Mouse (Mus musculus) kidney, embryonic 14.5 days (tissue): Measurements from ENCODE around the gene Glis1. TPM values are rescaled to one million over a fixed set of nuclear protein-coding genes. Genes with fewer than 3 reads are reported as not detected.

Experiments
- ATAC-seq: fragments of 200-750 bp; cut with Nextera tagmentation; 2 replicates; pipeline ENCODE4 v1.8.0; 2017; ENCODE audit warnings: moderate number of reproducible peaks, mild to moderate bottlenecking, moderate TSS enrichment, moderate library complexity; ENCODE audit not compliant: low FRiP score, low TSS enrichment
- H3K27ac ChIP-seq: fragments of 300-500 bp; sonication (generic); 2 replicates; pipeline ENCODE4 v1.5.1; 2014; ENCODE audit warnings: low read depth, mild to moderate bottlenecking, low read length, moderate library complexity, mixed read lengths
- H3K27me3 ChIP-seq: fragments of 300-500 bp; sonication (generic); 2 replicates; pipeline ENCODE4 v1.6.1; 2014; ENCODE audit warnings: mild to moderate bottlenecking, low read length; ENCODE audit not compliant: control insufficient read depth, insufficient read depth
- H3K36me3 ChIP-seq: fragments of 300-500 bp; sonication (generic); 2 replicates; pipeline ENCODE4 v1.6.1; 2014; ENCODE audit warnings: low read length, mixed read lengths; ENCODE audit not compliant: control insufficient read depth, insufficient read depth
- H3K4me1 ChIP-seq: fragments of 300-500 bp; sonication (generic); 2 replicates; pipeline ENCODE4 v1.6.1; 2014; ENCODE audit warnings: low read length, mixed read lengths; ENCODE audit not compliant: control insufficient read depth, insufficient read depth
- H3K4me2 ChIP-seq: fragments of 300-500 bp; sonication (generic); replicated peaks from 2 replicates; pipeline ENCODE4 v1.6.1; 2014; ENCODE audit warnings: low read depth, mild to moderate bottlenecking, low read length
- H3K4me3 ChIP-seq: fragments of 300-500 bp; sonication (generic); 2 replicates; pipeline ENCODE4 v1.5.1; 2014; ENCODE audit warnings: mild to moderate bottlenecking, low read length
- H3K9ac ChIP-seq: fragments of 300-500 bp; sonication (generic); 2 replicates; pipeline ENCODE4 v1.6.1; 2014; ENCODE audit warnings: low read depth, mild to moderate bottlenecking, low read length, moderate library complexity
- H3K9me3 ChIP-seq: fragments of 300-500 bp; sonication (generic); 2 replicates; pipeline ENCODE4 v1.6.1; 2016; ENCODE audit warnings: low read length; ENCODE audit not compliant: control insufficient read depth
- WGBS: fragments of 180-500 bp; shearing (Covaris S2); extraction: QIAGEN DNeasy Blood & Tissue Kit; methylation state at CpG from one replicate; pipeline ENCODE4 v1.1.7; 2014; 5-methylcytosine and 5-hydroxymethylcytosine counted together
- microRNA-seq: library from miRNA; unstranded; fragments of <30 nt; microRNA quantifications from one replicate; pipeline ENCODE4, GENCODE M21; 2016
- polyA plus RNA-seq: library from polyadenylated mRNA; unstranded; fragments of >200 nt; fragmentation: Nextera tagmentation; extraction: Ambion mirVana; gene quantifications from 2 replicates; pipeline ENCODE4 v1.2.1, GENCODE M21; 2014

The Glis1 gene
- polyA plus RNA-seq, 1 experiment from 2014 or later: 4.3 TPM

- WGBS: 57% methylated on average over 15 of the region's 15 CpGs
- H3K27ac ChIP-seq: no peak overlapping the region
- no peak for ATAC-seq
These were observed 246.1 kb downstream of the Glis1 start for GRCm38 (mm10) chr4:107680311-107681098.

GRCm38 (mm10) chr4:107681099-107681849 lies 246.9 kb downstream of the Glis1 start:
- ATAC-seq: no peak
- Histone ChIP-seq H3K9me3 (no peaks in the 10 kb centered on the region), H3K36me3 (no peaks in the 10 kb centered on the region), H3K27me3 (no peaks in the 10 kb centered on the region; the same call in 1 of the 2 replicates), H3K4me2 (no peak overlapping the region), H3K4me3 (no peak overlapping the region), H3K9ac (no peak overlapping the region), H3K4me1 (no peaks in the 10 kb centered on the region), H3K27ac (no peak overlapping the region)
- 30% methylated on average over 9 of the region's 9 CpGs for WGBS

More at GRCm38 (mm10) chr4:107680311-107681098, 246.1 kb downstream of the Glis1 start:
- Histone ChIP-seq H3K9ac (no peak overlapping the region), H3K36me3 (no peaks in the 10 kb centered on the region), H3K27me3 (no peaks in the 10 kb centered on the region; the same call in 1 of the 2 replicates), H3K4me1 (no peaks in the 10 kb centered on the region), H3K4me3 (no peak overlapping the region), H3K4me2 (no peak overlapping the region), H3K9me3 (no peaks in the 10 kb centered on the region)

- H3K9ac ChIP-seq: no peak overlapping the region
- no peak for ATAC-seq
- no peaks in the 10 kb centered on the region for H3K9me3 ChIP-seq
- H3K4me3 ChIP-seq: no peak overlapping the region
- H3K4me2 ChIP-seq: no peak overlapping the region
- no peaks in the 10 kb centered on the region; the same call in 1 of the 2 replicates for H3K27me3 ChIP-seq
- no peaks in the 10 kb centered on the region for H3K4me1 ChIP-seq
- H3K27ac ChIP-seq: no peak overlapping the region
- no peaks in the 10 kb centered on the region for H3K36me3 ChIP-seq
- WGBS: 92% methylated on average over 37 of the region's 37 CpGs
These were observed 248.8 kb downstream of the Glis1 start for GRCm38 (mm10) chr4:107683006-107683756.

- Histone ChIP-seq H3K9me3 (no peaks in the 10 kb centered on the region), H3K36me3 (no peaks in the 10 kb centered on the region), H3K4me1 (no peaks in the 10 kb centered on the region), H3K9ac (no peak within 1 kb of the TSS), H3K27ac (no peak within 1 kb of the TSS), H3K4me3 (no peak within 1 kb of the TSS), H3K27me3 (no peaks in the 10 kb centered on the region; the same call in 1 of the 2 replicates), H3K4me2 (no peak within 1 kb of the TSS)
- no peak for ATAC-seq
- WGBS: 93% methylated on average over 14 of the region's 14 CpGs
These were observed 249.7 kb downstream of the Glis1 start, which contains the start of gene Dmrtb1 for GRCm38 (mm10) chr4:107684130-107684529. Gene Dmrtb1, minus strand, starts transcription at chr4:107684230.

Small RNAs within 50 kb of the gene (microRNA-seq; reads per million reads assigned to microRNA genes)
- not detected for gene Gm24804

Other genes with a start within 250 kb of the Glis1 start
- gene Ldlrad1, start 225.4 kb upstream of the Glis1 start, polyA plus RNA-seq: not detected in 2 replicates
- gene Lrrc42, start 181.1 kb upstream of the Glis1 start, polyA plus RNA-seq: 101 and 113 TPM in 2 replicates
- gene Hspb11, start 181.0 kb upstream of the Glis1 start, polyA plus RNA-seq: 39.6 and 56.6 TPM in 2 replicates
- gene Dio1, start 127.4 kb upstream of the Glis1 start, polyA plus RNA-seq: 0.38 TPM in 1 of 2 replicates, not detected in the other
- 44.6 and 51.4 TPM in 2 replicates for gene Yipf1, start 120.2 kb upstream of the Glis1 start, polyA plus RNA-seq
- 26.4 and 48.9 TPM in 2 replicates for gene Ndc1, start 66.8 kb upstream of the Glis1 start, polyA plus RNA-seq
- gene Dmrtb1, start 249.6 kb downstream of the Glis1 start, polyA plus RNA-seq: not detected in 2 replicates